Mouse (Mus musculus) stomach, embryonic 14.5 days (tissue): ENCODE measurements around the gene Fbxo42. TPM values are rescaled to one million over a fixed set of nuclear protein-coding genes. Genes with fewer than 3 reads are reported as not detected.
"Not testable (repeated sequence)": the region's sequence is repeated elsewhere in the genome, so short reads cannot be mapped to it uniquely, and the experiment has no call there.

Experiments used
- ATAC-seq: fragments of 200-750 bp; cut with Nextera tagmentation; 2 replicates; pipeline ENCODE4 v1.8.0; 2017; ENCODE audit warnings: low read depth, moderate TSS enrichment; ENCODE audit not compliant: insufficient number of reproducible peaks, insufficient read depth, low FRiP score
- H3K27ac ChIP-seq: fragments of 300-500 bp; sonication (generic); 2 replicates; pipeline ENCODE4 v1.5.1; 2014; ENCODE audit warnings: mild to moderate bottlenecking, low read length, moderate library complexity, mixed read lengths
- H3K27me3 ChIP-seq: fragments of 300-500 bp; sonication (generic); 2 replicates; pipeline ENCODE4 v1.6.1; 2014; ENCODE audit warnings: low read length, control low read depth, mixed read lengths; ENCODE audit not compliant: control insufficient read depth, insufficient read depth
- H3K36me3 ChIP-seq: fragments of 300-500 bp; sonication (generic); 2 replicates; pipeline ENCODE4 v1.6.1; 2014; ENCODE audit warnings: mild to moderate bottlenecking, control low read depth, low read length, moderate library complexity, mixed read lengths; ENCODE audit not compliant: control insufficient read depth, insufficient read depth
- H3K4me1 ChIP-seq: fragments of 300-500 bp; sonication (generic); 2 replicates; pipeline ENCODE4 v1.6.1; 2014; ENCODE audit warnings: low read length, control low read depth, mixed read lengths; ENCODE audit not compliant: control insufficient read depth, insufficient read depth
- H3K4me2 ChIP-seq: fragments of 300-500 bp; sonication (generic); replicated peaks from 2 replicates; pipeline ENCODE4 v1.6.1; 2014; ENCODE audit warnings: low read depth, low read length, control low read depth
- H3K4me3 ChIP-seq: fragments of 300-500 bp; sonication (generic); 2 replicates; pipeline ENCODE4 v1.5.1; 2014; ENCODE audit warnings: low read depth, low read length, control low read depth
- H3K9ac ChIP-seq: fragments of 300-500 bp; sonication (generic); replicated peaks from 2 replicates; pipeline ENCODE4 v1.6.1; 2014; ENCODE audit warnings: low read depth, mild to moderate bottlenecking, control low read depth, low read length, moderate library complexity, mixed read lengths
- H3K9me3 ChIP-seq: fragments of 300-500 bp; sonication (generic); 2 replicates; pipeline ENCODE4 v1.6.1; 2016; ENCODE audit warnings: low read depth, low read length, control low read depth; ENCODE audit not compliant: control insufficient read depth
- WGBS: fragments of 180-500 bp; shearing (Covaris S2); extraction: QIAGEN DNeasy Blood & Tissue Kit; methylation state at CpG from one replicate; pipeline ENCODE4 v1.1.7; 2014; 5-methylcytosine and 5-hydroxymethylcytosine counted together
- polyA plus RNA-seq: library from polyadenylated mRNA; unstranded; fragments of >200 nt; fragmentation: Nextera tagmentation; extraction: Ambion mirVana; gene quantifications from 2 replicates; pipeline ENCODE4 v1.2.1, GENCODE M21; 2014

The Fbxo42 gene
- polyA plus RNA-seq, 1 experiment from 2014 or later, result 30.4 TPM

GRCm38 (mm10) chr4:141139116-141139970 lies 8.4 kb upstream of the Fbxo42 start, which contains the start of gene Szrd1:
Szrd1 (minus strand) TSS chr4:141139775.
- peaks cover 35% of the 10 kb centered on the region for H3K4me1 ChIP-seq
- H3K4me3 ChIP-seq, result peak within 1 kb of the TSS; percentile 77
- H3K27me3 ChIP-seq, result no peaks in the 10 kb centered on the region
- no peaks in the 10 kb centered on the region for H3K36me3 ChIP-seq
- H3K4me2 ChIP-seq, result peak within 1 kb of the TSS; percentile 83
- WGBS, result under 1% methylated on average over 63 of the region's 63 CpGs
- no peaks in the 10 kb centered on the region for H3K9me3 ChIP-seq
- peak; percentile 93 for ATAC-seq
- H3K27ac ChIP-seq, result peak within 1 kb of the TSS; percentile 94
- H3K9ac ChIP-seq, result peak within 1 kb of the TSS; percentile 83

- not testable (repeated sequence) for H3K27ac ChIP-seq
Measured at GRCm38 (mm10) chr4:141140354-141140753, 7.4 kb upstream of the Fbxo42 start.

DNA sequence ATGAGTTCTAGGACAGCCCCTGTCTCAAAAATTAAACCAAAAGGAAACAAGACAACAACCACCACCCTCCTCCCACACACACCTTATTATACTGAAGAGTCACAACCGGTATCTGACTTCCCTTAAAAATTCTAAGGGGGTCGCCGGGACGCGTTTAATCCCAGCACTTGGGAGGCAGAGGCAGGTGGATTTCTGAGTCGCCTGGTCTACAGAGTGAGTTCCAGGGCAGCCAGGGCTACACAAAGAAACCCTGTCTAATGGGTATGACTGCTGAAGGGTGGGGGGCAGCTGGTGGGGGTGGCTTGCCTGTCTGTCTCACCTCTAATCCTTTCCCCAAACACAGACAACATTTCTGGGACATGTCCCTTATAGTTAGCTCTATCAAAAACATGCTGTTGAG lies 6.7 kb upstream of the Fbxo42 start:
- Histone ChIP-seq H3K4me3 (no peak overlapping the region), H3K27ac (no peak overlapping the region), H3K9ac (no peak overlapping the region), H3K27me3 (no peaks in the 10 kb centered on the region), H3K9me3 (no peaks in the 10 kb centered on the region), H3K4me1 (peaks cover 23% of the 10 kb centered on the region), H3K36me3 (no peaks in the 10 kb centered on the region), H3K4me2 (no peak overlapping the region)
- no peak for ATAC-seq
- WGBS, result 89% methylated on average over 6 of the region's 6 CpGs

More at GRCm38 (mm10) chr4:141140354-141140753, 7.4 kb upstream of the Fbxo42 start:
- H3K4me3 ChIP-seq, H3K36me3 ChIP-seq, H3K27me3 ChIP-seq, H3K9ac ChIP-seq, ATAC-seq, H3K9me3 ChIP-seq, H3K4me2 ChIP-seq: not testable (repeated sequence)
- peaks cover 25% of the 10 kb centered on the region for H3K4me1 ChIP-seq
- 90% methylated on average over 9 of the region's 9 CpGs for WGBS

DNA sequence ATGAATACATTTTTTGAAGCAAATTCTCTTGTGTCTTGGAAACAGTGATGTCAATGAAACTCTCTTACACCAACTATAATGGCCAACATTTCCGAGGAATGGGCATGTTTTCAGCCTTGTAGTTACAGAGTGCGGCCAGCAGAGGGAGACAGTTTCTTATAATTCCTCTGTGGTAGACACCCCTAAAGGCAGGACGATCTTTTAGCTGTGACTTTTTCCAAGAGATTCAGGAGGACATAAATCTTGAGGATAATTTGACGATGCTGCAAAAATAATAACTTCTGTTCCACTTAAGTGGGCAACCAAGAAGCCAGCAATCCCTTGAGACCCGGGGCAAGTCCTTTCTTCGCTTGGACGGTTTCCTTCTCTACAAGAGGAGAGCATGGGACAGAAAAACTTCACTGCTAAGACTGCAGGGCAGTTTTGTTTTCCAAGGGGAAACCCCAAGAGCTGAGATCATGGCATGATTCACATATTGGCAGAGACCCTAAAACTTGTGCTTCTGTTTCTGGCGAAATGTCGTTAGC lies 5.4 kb upstream of the Fbxo42 start:
- ATAC-seq, result no peak
- H3K4me3 ChIP-seq, result no peak overlapping the region

DNA sequence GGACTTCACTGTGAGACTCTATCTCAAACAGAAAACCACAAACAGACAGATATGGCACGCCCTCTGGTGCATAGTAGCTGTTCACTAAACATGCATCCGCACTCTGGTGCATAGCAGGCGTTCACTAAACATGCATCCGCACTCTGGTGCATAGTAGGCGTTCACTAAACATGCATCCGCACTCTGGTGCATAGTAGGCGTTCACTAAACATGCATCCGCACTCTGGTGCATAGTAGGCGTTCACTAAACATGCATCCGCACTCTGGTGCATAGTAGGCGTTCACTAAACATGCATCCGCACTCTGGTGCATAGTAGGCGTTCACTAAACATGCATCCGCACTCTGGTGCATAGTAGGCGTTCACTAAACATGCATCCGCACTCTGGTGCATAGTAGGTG lies 2.6 kb upstream of the Fbxo42 start:
- H3K9me3 ChIP-seq, H3K4me2 ChIP-seq, ATAC-seq, H3K4me3 ChIP-seq, H3K36me3 ChIP-seq, H3K9ac ChIP-seq, H3K27me3 ChIP-seq, H3K27ac ChIP-seq: not testable (repeated sequence)
- peaks cover 14% of the 10 kb centered on the region for H3K4me1 ChIP-seq
- WGBS, result 93% methylated on average over 9 of the region's 16 CpGs

More for the DNA sequence above, 5.4 kb upstream of the Fbxo42 start:
- Histone ChIP-seq H3K36me3 (no peaks in the 10 kb centered on the region), H3K4me2 (0 out of 2 replicates have a peak overlapping the region, but pooled peaks have one; percentile 12), H3K9me3 (no peaks in the 10 kb centered on the region), H3K4me1 (peaks cover 13% of the 10 kb centered on the region), H3K27me3 (no peaks in the 10 kb centered on the region), H3K9ac (no peak overlapping the region), H3K27ac (no peak overlapping the region)
- 25% methylated on average over 9 of the region's 9 CpGs for WGBS

DNA sequence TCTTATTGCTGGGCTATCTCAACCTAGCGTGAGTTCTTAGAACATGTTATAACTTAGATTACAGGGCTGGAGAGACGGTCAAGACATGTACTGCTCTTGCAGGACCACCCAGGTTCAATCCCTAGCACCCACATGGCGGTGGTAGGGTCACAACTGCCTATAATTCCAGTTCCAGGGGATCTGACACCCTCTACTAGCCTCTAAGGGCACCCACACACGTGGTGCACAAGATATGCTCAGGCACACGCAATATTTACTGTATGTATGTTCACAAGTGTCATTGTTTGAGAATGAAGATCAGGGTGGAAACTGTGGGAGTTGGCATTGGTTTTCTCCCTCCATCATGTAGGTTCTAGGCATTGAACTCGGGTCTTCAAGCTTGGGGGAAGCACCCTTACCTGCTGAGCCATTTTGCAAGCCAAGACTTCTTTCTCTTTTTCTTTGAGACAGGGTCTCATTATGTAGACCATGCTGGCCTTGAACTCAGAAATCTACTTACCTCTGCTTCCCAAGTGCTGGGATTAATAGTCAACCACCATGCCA lies 1.2 kb upstream of the Fbxo42 start:
- ATAC-seq, result no peak
- Histone ChIP-seq H3K9me3 (no peaks in the 10 kb centered on the region), H3K27me3 (no peaks in the 10 kb centered on the region), H3K9ac (no peak overlapping the region), H3K36me3 (no peaks in the 10 kb centered on the region), H3K4me1 (peaks cover 14% of the 10 kb centered on the region), H3K27ac (no peak overlapping the region), H3K4me2 (no peak overlapping the region; the same call in 1 of the 2 replicates), H3K4me3 (no peak overlapping the region)
- 92% methylated on average over 6 of the region's 6 CpGs for WGBS

DNA sequence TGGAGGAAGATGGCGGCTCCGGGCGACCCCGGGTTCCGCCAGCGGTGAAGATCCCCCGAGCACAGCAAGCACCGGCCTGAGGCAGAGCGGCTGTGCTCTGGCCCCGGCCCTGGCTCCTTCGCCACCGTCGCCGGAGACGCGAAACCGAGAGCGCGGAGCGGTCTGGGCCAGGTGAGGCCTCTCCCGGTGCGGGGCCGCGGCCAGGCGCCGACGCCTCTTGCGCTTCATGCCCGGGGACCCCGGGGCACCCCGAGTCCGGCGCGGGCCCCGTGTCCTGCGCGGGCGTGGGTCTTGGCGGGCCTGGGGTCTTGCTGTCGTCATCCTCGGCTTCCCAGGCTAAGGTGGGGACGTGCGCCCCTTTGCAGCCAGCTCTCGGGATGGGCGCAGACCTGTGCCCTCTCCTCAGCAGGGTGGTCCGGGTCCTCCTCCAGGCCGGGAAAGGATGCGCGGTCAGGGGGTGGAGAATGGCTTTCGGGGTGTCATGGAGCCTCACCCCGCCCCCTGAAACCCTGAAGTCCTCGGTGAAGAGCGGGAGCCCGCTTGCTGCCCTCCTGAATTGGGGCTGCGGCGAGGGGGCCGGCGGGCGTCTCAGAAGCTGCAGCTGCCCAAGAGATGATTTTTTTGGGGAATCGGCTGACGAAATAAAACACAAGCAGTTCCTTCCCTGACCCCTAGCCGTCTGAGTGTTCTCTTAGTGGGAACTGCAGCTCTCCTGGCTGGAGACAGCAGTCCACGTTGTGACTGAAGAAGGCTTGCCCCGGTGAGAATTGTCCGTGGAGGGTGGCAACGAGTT lies 492 bp downstream of the Fbxo42 start:
- peak overlapping the region; percentile 94 for H3K4me3 ChIP-seq
- H3K27ac ChIP-seq, result peak overlapping the region; percentile 94
- under 1% methylated on average over 65 of the region's 66 CpGs for WGBS
- peaks cover 12% of the 10 kb centered on the region for H3K4me1 ChIP-seq
- peak overlapping the region; percentile 55 for H3K4me2 ChIP-seq
- H3K9ac ChIP-seq, result peak overlapping the region; percentile 88
- no peaks in the 10 kb centered on the region for H3K9me3 ChIP-seq
- no peaks in the 10 kb centered on the region for H3K36me3 ChIP-seq
- ATAC-seq, result peak; percentile 81
- no peaks in the 10 kb centered on the region for H3K27me3 ChIP-seq

DNA sequence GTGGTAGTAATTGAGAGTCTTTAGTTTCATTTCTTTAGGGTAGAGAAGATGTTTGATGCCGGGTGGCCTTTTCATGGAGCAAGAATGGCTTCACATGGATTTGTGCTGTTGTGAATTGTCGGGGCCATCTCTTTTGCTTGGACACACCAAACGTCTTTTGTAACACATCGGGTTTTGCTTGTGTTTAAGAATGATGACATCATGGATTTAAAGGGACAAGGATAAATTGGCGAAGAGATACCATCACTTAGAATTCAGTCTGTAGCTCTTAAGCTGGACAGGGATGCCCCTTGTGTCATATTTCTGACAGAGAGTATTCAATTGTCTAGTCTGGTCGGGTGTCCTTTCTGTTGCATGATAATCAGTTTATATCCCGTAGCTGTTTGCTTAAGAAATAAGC lies 1.4 kb downstream of the Fbxo42 start:
- Histone ChIP-seq H3K4me1 (peaks cover 15% of the 10 kb centered on the region), H3K27me3 (no peaks in the 10 kb centered on the region), H3K4me2 (peak overlapping the region; percentile 55), H3K9ac (peak overlapping the region; percentile 88), H3K4me3 (peak overlapping the region; percentile 94), H3K9me3 (no peaks in the 10 kb centered on the region), H3K36me3 (no peaks in the 10 kb centered on the region), H3K27ac (no peak overlapping the region)
- WGBS, result 22% methylated on average over 7 of the region's 7 CpGs
- no peak for ATAC-seq
